Mouse (Mus musculus) layer of hippocampus, postnatal 10 days (tissue): ENCODE measurements around the gene Zfp449. TPM values are rescaled to one million over a fixed set of nuclear protein-coding genes. Genes with fewer than 3 reads are reported as not detected.
A peak's percentile ranks its signal among the peaks of the same experiment; 100 is the strongest.

ENCODE experiments used
- DNase-seq, 2 experiments: peaks; one replicate each; pipeline ENCODE4 v3.0.0; 2021; ENCODE audit warnings: low spot score in 2 of 2
- long read RNA-seq: library from polyadenylated mRNA; stranded (forward); transcript quantifications from one replicate; pipeline ENCODE4 v2.0.0, GENCODE M21; 2023
- total RNA-seq, 2 experiments: library from RNA; stranded (reverse); gene quantifications; 2 replicates each; pipeline ENCODE4 v1.2.3; 2021

The Zfp449 gene
- 1 to 10 TPM; 4.5 to 5.2 TPM for total RNA-seq
- long read RNA-seq, partial matches to known transcripts, result 0 of 10 reads
- long read RNA-seq, other reads (novel, unspliced or antisense), result 8 of 10 reads

- peak; percentile 68 to 80 for DNase-seq
These were observed at the start of gene Zfp449 for GRCm38 (mm10) chrX:56346176-56346931. Gene Zfp449, plus strand, starts transcription at chrX:56346400.

- no peak for DNase-seq
These were observed 38.6 kb upstream of the Zfp449 start for GRCm38 (mm10) chrX:56307597-56307996.

DNA sequence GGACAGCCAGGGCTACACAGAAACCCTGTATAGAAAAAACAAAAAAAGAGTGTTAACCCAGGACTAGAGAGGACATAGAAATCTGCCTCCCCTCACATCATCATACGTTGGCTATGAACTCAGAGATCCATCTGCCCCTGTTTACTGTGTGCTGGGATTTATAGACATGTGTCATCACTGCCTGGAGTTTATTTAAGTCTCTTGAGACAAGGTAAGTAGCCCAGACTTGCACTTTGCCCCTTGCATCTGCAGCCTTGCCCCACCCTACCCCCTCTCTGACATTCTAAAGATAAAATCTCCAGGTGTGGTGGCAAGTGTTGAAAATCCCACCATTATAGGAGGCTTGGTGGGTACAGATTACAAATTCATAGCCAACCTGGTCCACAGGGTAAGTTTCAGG lies 33.4 kb upstream of the Zfp449 start:
- DNase-seq, result no peak

GRCm38 (mm10) chrX:56322096-56322495 lies 24.1 kb upstream of the Zfp449 start:
- no peak for DNase-seq

- no peak for DNase-seq
These were observed 23.5 kb upstream of the Zfp449 start for GRCm38 (mm10) chrX:56322731-56323130.

DNA sequence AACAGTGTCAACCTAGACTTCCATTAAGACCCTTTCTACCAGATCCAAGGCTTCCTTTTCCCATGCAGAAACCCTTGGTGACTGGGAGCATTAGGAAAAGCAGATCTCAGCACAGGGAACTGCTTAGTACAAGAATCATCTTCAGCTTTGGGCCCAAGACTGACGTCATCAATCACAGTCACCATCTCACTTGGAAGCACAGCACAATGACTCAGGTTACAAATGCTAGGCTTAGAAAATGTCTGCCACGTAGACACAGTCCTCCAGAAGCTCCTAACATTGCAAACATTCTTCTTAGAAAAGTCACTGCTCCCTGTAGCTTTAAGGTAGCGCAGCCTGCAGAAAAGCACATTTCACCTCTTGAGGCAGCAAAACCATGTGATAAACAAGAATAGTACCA lies 14.2 kb upstream of the Zfp449 start:
- DNase-seq, result no peak

DNA sequence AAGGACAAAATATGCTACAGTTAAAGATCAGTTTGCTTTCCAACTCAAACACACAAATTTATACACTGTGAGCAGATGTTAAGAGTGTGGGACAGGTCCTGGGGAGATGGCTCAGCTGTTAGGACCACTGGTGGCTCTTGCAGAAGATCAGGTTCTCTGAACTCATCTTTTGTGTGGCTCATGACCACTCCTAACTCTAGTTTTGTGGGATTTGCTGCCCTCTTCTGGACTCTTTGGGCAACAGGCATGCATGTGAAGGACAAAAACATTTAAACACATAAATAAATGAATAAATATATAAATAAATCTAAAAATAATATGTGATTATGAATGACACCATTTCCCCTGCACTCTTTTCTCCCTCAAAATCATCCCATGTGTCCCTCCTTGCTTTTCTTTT lies 5.9 kb upstream of the Zfp449 start:
- DNase-seq, result peak; percentile 22 to 47

DNA sequence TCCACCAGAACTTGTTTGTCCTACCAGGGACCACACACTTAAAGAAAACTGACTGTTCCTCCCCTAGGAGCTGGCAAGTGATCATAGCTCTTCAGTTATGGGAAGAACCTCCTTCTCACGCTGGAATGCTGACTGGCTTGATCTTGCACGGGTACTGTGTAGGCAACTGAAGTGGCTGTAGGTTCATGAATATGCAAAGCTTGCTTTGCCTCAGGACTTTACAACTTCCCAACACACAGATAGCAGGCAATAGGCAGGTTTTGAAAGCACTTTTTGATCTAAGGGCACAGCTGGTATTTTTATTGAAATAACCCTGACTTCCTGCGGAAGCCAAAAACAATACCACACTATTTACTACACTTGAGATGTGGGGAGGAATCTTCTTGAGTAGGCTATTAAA lies 3.3 kb upstream of the Zfp449 start:
- DNase-seq, result no peak

- peak; percentile 6 to 35 for DNase-seq
These were observed 693 bp downstream of the Zfp449 start for GRCm38 (mm10) chrX:56346932-56347253.

GRCm38 (mm10) chrX:56374431-56375128 lies 28.4 kb downstream of the Zfp449 start, which contains the start of gene Smim10l2a:
Gene Smim10l2a, plus strand, starts transcription at chrX:56374586.
- DNase-seq, result peak; percentile 37 to 58

DNA sequence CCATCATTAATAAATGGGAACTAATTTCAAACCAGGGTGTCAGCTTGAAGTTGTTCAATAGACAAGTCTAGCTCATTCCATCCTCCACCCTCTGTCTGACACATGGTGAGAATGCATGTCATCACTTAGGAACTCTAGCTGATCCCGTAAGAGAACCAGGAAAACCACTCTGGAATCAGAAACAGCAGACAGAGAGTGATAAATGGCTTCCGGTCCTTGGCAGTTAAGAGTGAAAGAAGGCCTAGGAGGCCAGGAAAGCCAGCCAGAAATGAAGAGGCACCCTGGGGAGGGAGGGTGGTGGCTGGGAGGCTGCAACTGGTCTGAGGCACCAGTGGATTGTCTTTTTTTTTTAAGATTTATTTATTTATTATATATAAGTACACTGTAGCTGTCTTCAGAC lies 34.7 kb downstream of the Zfp449 start:
- DNase-seq, result no peak

GRCm38 (mm10) chrX:56384142-56384541 lies 37.9 kb downstream of the Zfp449 start:
- no peak for DNase-seq

DNA sequence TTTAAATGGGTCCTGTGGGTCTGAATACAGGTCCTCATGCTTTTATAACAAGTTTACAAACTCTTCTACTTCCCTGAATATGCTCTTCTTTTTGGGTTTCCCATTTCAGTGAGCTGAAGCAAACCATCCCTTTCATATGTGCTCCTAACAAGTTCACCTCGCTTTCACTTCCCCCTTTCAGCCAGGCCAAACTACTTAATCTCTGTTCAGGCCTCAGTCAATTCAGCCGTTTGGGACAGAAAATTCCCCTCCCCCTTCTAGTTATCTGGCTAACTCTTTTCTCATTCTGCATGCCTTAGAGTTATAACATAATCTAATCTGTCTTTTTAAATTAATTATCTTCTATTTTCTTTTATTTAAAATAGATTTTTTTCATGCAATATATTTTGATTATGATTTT lies 58.4 kb downstream of the Zfp449 start:
- DNase-seq, result no peak

DNA sequence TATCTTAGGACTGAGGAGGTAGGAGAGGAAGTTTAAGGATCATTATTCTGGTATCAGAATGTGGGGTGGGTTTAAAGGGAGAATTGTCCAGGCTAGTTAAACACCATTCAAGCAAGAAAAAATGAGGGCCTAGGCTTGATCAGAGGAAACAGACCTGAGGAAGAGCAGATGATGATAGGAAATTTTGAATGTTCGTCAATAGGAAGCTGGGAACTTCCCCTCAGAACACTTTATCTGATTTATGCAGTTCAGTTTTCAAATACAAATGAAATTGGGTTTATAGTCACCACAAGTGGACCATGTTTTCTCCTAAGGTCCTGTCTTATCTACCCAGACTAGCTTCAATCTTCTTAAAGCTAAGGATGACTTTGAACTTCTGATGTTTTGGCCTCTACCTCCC lies 59.3 kb downstream of the Zfp449 start:
- no peak for DNase-seq

GRCm38 (mm10) chrX:56406128-56406527 lies 59.9 kb downstream of the Zfp449 start:
- DNase-seq, result no peak

Other genes starting within 250 kb of the Zfp449 start
- gene 3830403N18Rik, start 209.8 kb upstream of the Zfp449 start, total RNA-seq, result under 1 TPM in 1 of 2 experiments, not detected in 1; 0.41 TPM
- gene Gm773, start 133.5 kb upstream of the Zfp449 start, total RNA-seq, result not detected
- gene Smim10l2a, start 28.2 kb downstream of the Zfp449 start, total RNA-seq, result 10 to 100 TPM; 38.6 to 43.1 TPM
- not detected for gene Gm2174, start 101.6 kb downstream of the Zfp449 start, total RNA-seq
- gene Ints6l, start 108.5 kb downstream of the Zfp449 start, total RNA-seq, result 10 to 100 TPM; 26.6 to 31.3 TPM
- not detected for gene Gm10477, start 178.3 kb downstream of the Zfp449 start, total RNA-seq
- gene Gm648, start 203.2 kb downstream of the Zfp449 start, total RNA-seq, result not detected